Mouse (Mus musculus) cerebellum, adult 2 months (tissue): Measurements from ENCODE around the gene 1700015F17Rik.

ENCODE experiments used
- CTCF ChIP-seq: fragments of 200-500 bp; IDR thresholded peaks from 2 replicates; pipeline ENCODE4 v1.5.1; 2011; ENCODE audit warnings: low read depth, mild to moderate bottlenecking, control low read depth, low read length, moderate library complexity, borderline replicate concordance; ENCODE audit not compliant: insufficient read depth
- POLR2A ChIP-seq: fragments of 200-500 bp; IDR thresholded peaks from 2 replicates; pipeline ENCODE4 v1.6.1; 2011; ENCODE audit warnings: low read length, control low read depth, borderline replicate concordance; ENCODE audit not compliant: insufficient read depth

DNA sequence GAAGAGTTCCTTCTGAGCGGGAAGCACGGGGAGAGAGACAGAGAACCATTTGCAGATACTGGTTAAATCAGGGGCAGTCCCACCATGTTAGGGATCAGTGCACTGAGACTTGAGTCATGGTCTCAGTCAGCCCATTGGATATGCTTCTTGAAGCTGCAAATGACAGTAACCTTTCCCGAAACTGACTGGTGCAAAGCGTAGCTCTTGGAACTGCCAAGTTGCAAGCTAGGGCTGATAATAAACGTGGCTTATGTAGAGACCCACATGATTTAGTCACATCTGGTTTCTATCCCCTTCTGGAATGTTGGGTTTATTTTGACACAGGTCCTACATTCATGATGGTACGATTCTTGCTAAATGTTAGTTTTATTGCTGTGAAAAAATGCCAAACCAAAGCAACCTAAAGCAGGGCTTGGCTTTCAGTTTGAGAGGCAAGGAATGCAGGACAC, 55.2 kb downstream of the 1700015F17Rik start:
- TF ChIP-seq CTCF (no peak), POLR2A (no peak)
